Mouse (Mus musculus) lung, embryonic 14.5 days (tissue): ENCODE data around the gene Ndufv3. TPM values are rescaled to one million over a fixed set of nuclear protein-coding genes. Genes with fewer than 3 reads are reported as not detected.
"Not testable (repeated sequence)": the region's sequence is repeated elsewhere in the genome, so short reads cannot be mapped to it uniquely, and the experiment has no call there.

ENCODE experiments used
- ATAC-seq: fragments of 200-750 bp; cut with Nextera tagmentation; 2 replicates; pipeline ENCODE4 v1.8.0; 2017; ENCODE audit warnings: mild to moderate bottlenecking, moderate TSS enrichment, moderate library complexity; ENCODE audit not compliant: insufficient read depth
- DNase-seq: peaks from one replicate; pipeline ENCODE4 v3.0.0-alpha.2; 2015
- H3K27ac ChIP-seq: fragments of 300-500 bp; sonication (generic); 2 replicates; pipeline ENCODE4 v1.5.1; 2014; ENCODE audit warnings: low read depth, mild to moderate bottlenecking, moderate library complexity
- H3K27me3 ChIP-seq: fragments of 300-500 bp; sonication (generic); 2 replicates; pipeline ENCODE4 v1.6.1; 2014; ENCODE audit warnings: low read length, control low read depth; ENCODE audit not compliant: insufficient read depth
- H3K36me3 ChIP-seq: fragments of 300-500 bp; sonication (generic); 2 replicates; pipeline ENCODE4 v1.6.1; 2014; ENCODE audit warnings: control low read depth; ENCODE audit not compliant: insufficient read depth
- H3K4me1 ChIP-seq: fragments of 300-500 bp; sonication (generic); 2 replicates; pipeline ENCODE4 v1.6.1; 2014; ENCODE audit warnings: antibody characterized with exemption, control low read depth; ENCODE audit not compliant: insufficient read depth
- H3K4me2 ChIP-seq: fragments of 300-500 bp; sonication (generic); 2 replicates; pipeline ENCODE4 v1.6.1; 2014; ENCODE audit warnings: mild to moderate bottlenecking
- H3K4me3 ChIP-seq: fragments of 300-500 bp; sonication (generic); 2 replicates; pipeline ENCODE4 v1.5.1; 2014; ENCODE audit warnings: low read depth, low read length
- H3K9ac ChIP-seq: fragments of 300-500 bp; sonication (generic); 2 replicates; pipeline ENCODE4 v1.6.1; 2014
- H3K9me3 ChIP-seq: fragments of 300-500 bp; sonication (generic); 2 replicates; pipeline ENCODE4 v1.6.1; 2016; ENCODE audit warnings: low read depth, low read length, control low read depth
- CTCF ChIP-seq: IDR thresholded peaks from 2 replicates; pipeline ENCODE4 v1.5.1; 2016; ENCODE audit warnings: antibody characterized with exemption, low read depth
- WGBS: fragments of 180-500 bp; shearing (Covaris S2); extraction: QIAGEN DNeasy Blood & Tissue Kit; methylation state at CpG from one replicate; pipeline ENCODE4 v1.1.7; 2014; 5-methylcytosine and 5-hydroxymethylcytosine counted together
- polyA plus RNA-seq: library from polyadenylated mRNA; unstranded; fragments of >200 nt; fragmentation: Nextera tagmentation; extraction: Ambion mirVana; gene quantifications from 2 replicates; pipeline ENCODE4 v1.2.1, GENCODE M21; 2014

Gene Ndufv3
- polyA plus RNA-seq, 1 experiment from 2014 or later = 238 TPM

DNA sequence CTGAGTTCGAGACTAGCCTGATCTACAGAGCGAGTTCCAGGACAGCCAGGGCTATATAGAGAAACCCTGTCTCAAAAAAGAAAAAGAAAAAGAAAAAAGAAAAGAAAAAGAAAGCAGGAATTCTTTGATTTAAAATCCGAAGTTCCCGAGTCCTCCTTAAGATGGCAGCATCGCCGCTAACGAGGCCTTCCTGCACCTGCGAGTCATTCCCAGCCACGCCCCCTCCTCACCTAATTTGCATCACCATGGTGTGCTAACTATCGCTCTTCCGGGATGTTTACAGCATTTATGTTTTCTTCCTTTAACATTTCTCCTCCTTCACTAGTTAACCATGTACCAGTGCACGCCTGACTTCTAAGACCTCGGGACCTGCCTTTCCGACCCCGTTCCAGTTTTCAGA is 9.4 kb downstream of the Ndufv3 start:
- H3K27ac ChIP-seq = no peak overlapping the region
- H3K9ac ChIP-seq = no peak overlapping the region
- no peak overlapping the region for H3K4me2 ChIP-seq
- no peaks in the 10 kb centered on the region for H3K9me3 ChIP-seq
- no peaks in the 10 kb centered on the region for H3K27me3 ChIP-seq
- WGBS = 32% methylated on average over 15 of the region's 15 CpGs
- H3K4me3 ChIP-seq = no peak overlapping the region
- peak; percentile 61 for TF ChIP-seq CTCF
- peak; percentile 73 for DNase-seq
- ATAC-seq = no peak
- no peaks in the 10 kb centered on the region for H3K4me1 ChIP-seq
- H3K36me3 ChIP-seq = peaks cover 52% of the 10 kb centered on the region

- 83% methylated on average over 14 of the region's 14 CpGs for WGBS
- H3K4me1 ChIP-seq = peaks cover 2% of the 10 kb centered on the region; the same call in 1 of the 2 replicates
- no peaks in the 10 kb centered on the region for H3K27me3 ChIP-seq
- TF ChIP-seq CTCF = no peak
- H3K4me2 ChIP-seq = no peak overlapping the region
- DNase-seq (peak; percentile 12), ATAC-seq (no peak)
- no peak overlapping the region for H3K27ac ChIP-seq
- no peaks in the 10 kb centered on the region for H3K9me3 ChIP-seq
- peaks cover 50% of the 10 kb centered on the region for H3K36me3 ChIP-seq
- no peak overlapping the region for H3K9ac ChIP-seq
- no peak overlapping the region for H3K4me3 ChIP-seq
Observed at GRCm38 (mm10) chr17:31531441-31532158, 11.7 kb downstream of the Ndufv3 start.

- not testable (repeated sequence) for H3K4me1 ChIP-seq, H3K9ac ChIP-seq, DNase-seq, ATAC-seq, H3K27ac ChIP-seq, H3K27me3 ChIP-seq, H3K4me3 ChIP-seq, H3K9me3 ChIP-seq, H3K4me2 ChIP-seq
- 91% methylated on average over 3 of the region's 4 CpGs for WGBS
- H3K36me3 ChIP-seq = peaks cover 43% of the 10 kb centered on the region
Observed at GRCm38 (mm10) chr17:31532331-31532730, 12.4 kb downstream of the Ndufv3 start.

GRCm38 (mm10) chr17:31535358-31535757 is 15.4 kb downstream of the Ndufv3 start:
- H3K4me2 ChIP-seq = 0 out of 2 replicates have a peak overlapping the region, but pooled peaks have one; percentile 27
- peaks cover 2% of the 10 kb centered on the region; the same call in 1 of the 2 replicates for H3K4me1 ChIP-seq
- H3K9ac ChIP-seq = no peak overlapping the region
- ATAC-seq (peak; percentile 19; the same call in 1 of the 2 replicates), DNase-seq (no peak)
- no peaks in the 10 kb centered on the region for H3K27me3 ChIP-seq
- WGBS = 58% methylated on average over 4 of the region's 4 CpGs
- no peaks in the 10 kb centered on the region for H3K9me3 ChIP-seq
- no peak overlapping the region for H3K4me3 ChIP-seq
- peak overlapping the region; percentile 22; the same call in 1 of the 2 replicates for H3K27ac ChIP-seq
- TF ChIP-seq CTCF = no peak
- H3K36me3 ChIP-seq = peaks cover 16% of the 10 kb centered on the region

- peak; percentile 77 for DNase-seq
- WGBS = 24% methylated on average over 8 of the region's 8 CpGs
- Histone ChIP-seq H3K4me3 (no peak overlapping the region), H3K27me3 (no peaks in the 10 kb centered on the region), H3K9me3 (no peaks in the 10 kb centered on the region), H3K4me1 (peaks cover 2% of the 10 kb centered on the region; the same call in 1 of the 2 replicates), H3K36me3 (peaks cover 9% of the 10 kb centered on the region), H3K27ac (peak overlapping the region; percentile 22; the same call in 1 of the 2 replicates), H3K4me2 (peak overlapping the region; percentile 27), H3K9ac (no peak overlapping the region)
- no peak for TF ChIP-seq CTCF
- ATAC-seq = peak; percentile 82
Observed at GRCm38 (mm10) chr17:31535871-31536629, 16.1 kb downstream of the Ndufv3 start.

DNA sequence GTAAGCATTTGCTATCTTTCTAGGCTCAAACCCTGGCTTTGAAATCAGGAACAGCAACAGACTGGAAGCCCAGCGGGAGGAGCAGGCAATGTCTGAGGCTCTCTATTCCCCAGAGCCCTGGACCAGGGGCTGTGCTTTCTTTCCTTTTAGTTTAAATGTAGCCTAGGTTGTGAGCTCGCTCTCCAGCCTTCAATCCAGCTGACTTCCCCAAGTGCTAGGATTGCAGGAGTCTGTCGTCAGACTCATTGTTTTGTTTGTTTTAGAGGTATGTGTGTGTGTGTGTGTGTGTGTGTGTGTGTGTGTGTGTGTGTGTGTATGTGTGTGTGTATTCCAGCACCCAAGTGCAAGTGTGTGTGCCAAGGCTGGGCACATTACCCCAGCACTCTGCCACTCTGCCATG is 20.2 kb downstream of the Ndufv3 start:
- H3K4me1 ChIP-seq = peaks cover 2% of the 10 kb centered on the region
- ATAC-seq = no peak
- H3K9me3 ChIP-seq = no peaks in the 10 kb centered on the region
- no peaks in the 10 kb centered on the region for H3K27me3 ChIP-seq
- no peak overlapping the region for H3K27ac ChIP-seq
- no peak overlapping the region for H3K9ac ChIP-seq
- DNase-seq = no peak
- WGBS = 53% methylated on average over 3 of the region's 3 CpGs
- no peak for TF ChIP-seq CTCF
- H3K4me2 ChIP-seq = no peak overlapping the region
- no peak overlapping the region for H3K4me3 ChIP-seq
- no peaks in the 10 kb centered on the region for H3K36me3 ChIP-seq

GRCm38 (mm10) chr17:31540809-31541459 is 21.0 kb downstream of the Ndufv3 start:
- Histone ChIP-seq H3K4me2 (no peak overlapping the region), H3K9ac (no peak overlapping the region), H3K4me1 (no peaks in the 10 kb centered on the region; the same call in 1 of the 2 replicates), H3K4me3 (no peak overlapping the region), H3K27ac (no peak overlapping the region), H3K9me3 (no peaks in the 10 kb centered on the region), H3K27me3 (no peaks in the 10 kb centered on the region), H3K36me3 (no peaks in the 10 kb centered on the region)
- DNase-seq (peak; percentile 14), ATAC-seq (no peak)
- no peak for TF ChIP-seq CTCF
- WGBS = 47% methylated on average over 4 of the region's 4 CpGs
